8 mouse cellular contexts compared by ENCODE assay signal in the genomic region with DNA sequence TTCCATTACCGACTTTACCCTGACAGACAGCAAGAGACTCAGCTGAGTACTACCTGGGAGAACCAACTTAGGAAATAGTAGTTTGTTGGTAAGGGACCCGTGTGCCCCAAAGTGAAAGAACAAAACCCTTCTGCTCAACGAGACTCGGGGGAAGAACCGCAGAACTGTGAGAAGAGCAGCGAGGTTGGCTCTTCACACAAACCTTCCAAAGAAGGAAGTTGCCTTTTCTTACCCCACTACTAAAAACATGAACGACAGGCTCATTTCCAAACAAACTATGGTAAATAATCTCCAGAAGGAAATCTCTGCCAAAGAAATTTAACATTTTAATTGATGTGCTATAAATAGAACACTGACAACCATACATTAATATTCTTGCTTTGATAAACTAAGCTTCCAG. TPM values are rescaled to one million over a fixed set of nuclear protein-coding genes. Genes with fewer than 3 reads are reported as not detected.
DNase-seq lines count a peak whose midpoint lies in the region; ATAC-seq lines count a peak whose summit lies in the region.

No protein-coding gene starts in this region.

- 73% methylated on average over 7 of the region's 7 CpGs for WGBS in heart, embryonic 16.5 days
- 89% methylated on average over 7 of the region's 7 CpGs for WGBS in hindbrain, embryonic 14.5 days
- WGBS in midbrain, embryonic 11.5 days, result 87% methylated on average over 7 of the region's 7 CpGs

- no peaks in the 10 kb centered on the region for H3K36me3 ChIP-seq in heart, embryonic 16.5 days (ENCODE audit: control insufficient read depth, insufficient read depth)
- peaks cover 7% of the 10 kb centered on the region; the same call in 1 of the 2 replicates for H3K36me3 ChIP-seq in hindbrain, embryonic 14.5 days (replicated peaks; ENCODE audit: control insufficient read depth, insufficient read depth)
- no peaks in the 10 kb centered on the region for H3K36me3 ChIP-seq in midbrain, embryonic 11.5 days (ENCODE audit: control insufficient read depth, insufficient read depth, low read length)

- no peaks in the 10 kb centered on the region for H3K27me3 ChIP-seq in heart, embryonic 16.5 days (ENCODE audit: control insufficient read depth, insufficient read depth, low read length)
- no peaks in the 10 kb centered on the region for H3K27me3 ChIP-seq in hindbrain, embryonic 14.5 days (ENCODE audit: control insufficient read depth, insufficient read depth, low read length)
- H3K27me3 ChIP-seq in midbrain, embryonic 11.5 days (ENCODE audit: control insufficient read depth, insufficient read depth, low read length), result no peaks in the 10 kb centered on the region

- no peak overlapping the region for H3K27ac ChIP-seq in heart, embryonic 16.5 days (ENCODE audit: low read length)
- H3K27ac ChIP-seq in brown adipose tissue, adult 24 weeks (replicated peaks; ENCODE audit: low read depth, low read length), result no peak overlapping the region
- H3K27ac ChIP-seq in hindbrain, embryonic 14.5 days, result no peak overlapping the region
- H3K27ac ChIP-seq in midbrain, embryonic 11.5 days (ENCODE audit: low read depth, low read length), result no peak overlapping the region

- H3K9ac ChIP-seq in heart, embryonic 16.5 days (ENCODE audit: low read length), result peak overlapping the region; percentile 32
- H3K9ac ChIP-seq in hindbrain, embryonic 14.5 days, result no peak overlapping the region
- no peak overlapping the region for H3K9ac ChIP-seq in midbrain, embryonic 11.5 days (ENCODE audit: low read length)

- no peak for DNase-seq in heart, postnatal 14 days
- no peak for DNase-seq in hindbrain, embryonic 14.5 days (ENCODE audit: low spot score)
- no peak for DNase-seq in midbrain, embryonic 11.5 days (ENCODE audit: low spot score, missing footprints)
- no peak for DNase-seq in frontal cortex, postnatal 14 days (ENCODE audit: low spot score in 2 of 2)
- DNase-seq in spleen, postnatal 36 days (ENCODE audit: low spot score in 2 of 2), result no peak

- intact Hi-C loops in heart, postnatal 14 days (cut with DNase I), result loop anchor here (10.0 kb wide), 1 partner anchor 162 kb away; no protein-coding TSS in a partner anchor

- peaks cover 12% of the 10 kb centered on the region for H3K4me1 ChIP-seq in heart, embryonic 16.5 days (ENCODE audit: control insufficient read depth, insufficient read depth, low read length)
- H3K4me1 ChIP-seq in brown adipose tissue, adult 24 weeks (ENCODE audit: control insufficient read depth, insufficient read depth, insufficient read length, low read length), result no peaks in the 10 kb centered on the region
- peaks cover 23% of the 10 kb centered on the region for H3K4me1 ChIP-seq in hindbrain, embryonic 14.5 days (replicated peaks; ENCODE audit: control insufficient read depth, insufficient read depth, low read length)
- H3K4me1 ChIP-seq in midbrain, embryonic 11.5 days (ENCODE audit: control insufficient read depth, insufficient read depth, low read length), result peaks cover 12% of the 10 kb centered on the region

- H3K4me3 ChIP-seq in heart, embryonic 16.5 days (ENCODE audit: low read length), result no peak overlapping the region; the same call in 1 of the 2 replicates
- H3K4me3 ChIP-seq in brown adipose tissue, adult 24 weeks (ENCODE audit: insufficient read depth, low read depth, low read length), result 0 out of 2 replicates have a peak overlapping the region, but pooled peaks have one; percentile 7
- peak overlapping the region; percentile 98; the same call in 1 of the 2 replicates for H3K4me3 ChIP-seq in hindbrain, embryonic 14.5 days (replicated peaks; ENCODE audit: low read length)
- 0 out of 2 replicates have a peak overlapping the region, but pooled peaks have one; percentile 99 for H3K4me3 ChIP-seq in midbrain, embryonic 11.5 days (ENCODE audit: low read depth, low read length)

- no peak for ATAC-seq in heart, embryonic 16.5 days (replicated peaks; ENCODE audit: extremely low read depth, insufficient read depth, low FRiP score)
- ATAC-seq in hindbrain, embryonic 14.5 days (ENCODE audit: low FRiP score), result no peak
- no peak for ATAC-seq in midbrain, embryonic 11.5 days (ENCODE audit: low FRiP score)
- ATAC-seq in granulocyte monocyte progenitor cell, adult 5-6 weeks (replicated peaks; ENCODE audit: poor library complexity, severe bottlenecking), result no peak

- peak overlapping the region; percentile 82 for H3K4me2 ChIP-seq in heart, embryonic 16.5 days (ENCODE audit: low read depth, low read length)
- H3K4me2 ChIP-seq in hindbrain, embryonic 14.5 days (replicated peaks), result peak overlapping the region; percentile 99
- peak overlapping the region; percentile 98 for H3K4me2 ChIP-seq in midbrain, embryonic 11.5 days

- H3K9me3 ChIP-seq in heart, embryonic 16.5 days (replicated peaks; ENCODE audit: control insufficient read depth, low read length), result no peaks in the 10 kb centered on the region
- no peaks in the 10 kb centered on the region for H3K9me3 ChIP-seq in hindbrain, embryonic 14.5 days (ENCODE audit: control insufficient read depth, low read length)
- H3K9me3 ChIP-seq in midbrain, embryonic 11.5 days (ENCODE audit: control insufficient read depth, low read length), result no peaks in the 10 kb centered on the region

RNA-seq across cellular contexts. Expression of gene Bloc1s4, which starts 1.4 kb away (rescaled TPM):
- polyA plus RNA-seq in heart, embryonic 16.5 days (2015; fragmentation: Nextera tagmentation; extraction: Ambion mirVana), result 21.0 and 21.4 TPM in 2 replicates
- 10 to 100 TPM; 11.9 to 12.2 TPM for total RNA-seq in heart, postnatal 14 days (2021)
- 12.0 and 17.0 TPM in 2 replicates for polyA plus RNA-seq in brown adipose tissue, adult 24 weeks (2012; ENCODE audit: insufficient read depth, insufficient read length, missing spikeins)
- 26.0 and 26.1 TPM in 2 replicates for polyA plus RNA-seq in hindbrain, embryonic 14.5 days (2014; fragmentation: Nextera tagmentation; extraction: Ambion mirVana)
- polyA plus RNA-seq in midbrain, embryonic 11.5 days (2014; fragmentation: Nextera tagmentation; extraction: Ambion mirVana), result 20.8 and 23.3 TPM in 2 replicates
- total RNA-seq in granulocyte monocyte progenitor cell, adult 5-6 weeks (2014; fragmentation: Nextera tagmentation), result 5.2 and 10.2 TPM in 2 replicates
- 17.1 and 20.9 TPM in 2 replicates for total RNA-seq in granulocyte monocyte progenitor cell, adult 5-6 weeks (2017)

RNA-seq across cellular contexts. Expression of gene Mrfap1, which starts 49.5 kb away (rescaled TPM):
- polyA plus RNA-seq in heart, embryonic 16.5 days (2015; fragmentation: Nextera tagmentation; extraction: Ambion mirVana), result 285 and 303 TPM in 2 replicates
- total RNA-seq in heart, postnatal 14 days (2021), result 100 to 1,000 TPM; 270 to 275 TPM
- 235 and 311 TPM in 2 replicates for polyA plus RNA-seq in brown adipose tissue, adult 24 weeks (2012; ENCODE audit: insufficient read depth, insufficient read length, missing spikeins)
- polyA plus RNA-seq in hindbrain, embryonic 14.5 days (2014; fragmentation: Nextera tagmentation; extraction: Ambion mirVana), result 360 and 387 TPM in 2 replicates
- polyA plus RNA-seq in midbrain, embryonic 11.5 days (2014; fragmentation: Nextera tagmentation; extraction: Ambion mirVana), result 615 and 623 TPM in 2 replicates
- total RNA-seq in granulocyte monocyte progenitor cell, adult 5-6 weeks (2014; fragmentation: Nextera tagmentation), result 182 and 191 TPM in 2 replicates
- total RNA-seq in granulocyte monocyte progenitor cell, adult 5-6 weeks (2017), result 337 and 373 TPM in 2 replicates

RNA-seq across cellular contexts. Expression of gene D5Ertd579e, which starts 51.2 kb away (rescaled TPM):
- 23.0 and 27.1 TPM in 2 replicates for polyA plus RNA-seq in heart, embryonic 16.5 days (2015; fragmentation: Nextera tagmentation; extraction: Ambion mirVana)
- total RNA-seq in heart, postnatal 14 days (2021), result 10 to 100 TPM; 88.3 to 89.1 TPM
- polyA plus RNA-seq in brown adipose tissue, adult 24 weeks (2012; ENCODE audit: insufficient read depth, insufficient read length, missing spikeins), result 62.7 and 65.5 TPM in 2 replicates
- polyA plus RNA-seq in hindbrain, embryonic 14.5 days (2014; fragmentation: Nextera tagmentation; extraction: Ambion mirVana), result 45.3 and 47.0 TPM in 2 replicates
- polyA plus RNA-seq in midbrain, embryonic 11.5 days (2014; fragmentation: Nextera tagmentation; extraction: Ambion mirVana), result 32.9 and 35.6 TPM in 2 replicates
- total RNA-seq in granulocyte monocyte progenitor cell, adult 5-6 weeks (2014; fragmentation: Nextera tagmentation), result 20.5 and 20.9 TPM in 2 replicates
- total RNA-seq in granulocyte monocyte progenitor cell, adult 5-6 weeks (2017), result 14.2 and 23.8 TPM in 2 replicates
